Mouse (Mus musculus) MEL (cell line): ENCODE measurements around the gene Cmtm6. TPM values are rescaled to one million over a fixed set of nuclear protein-coding genes. Genes with fewer than 3 reads are reported as not detected.

Source experiments
- DNase-seq: peaks from one replicate; pipeline ENCODE4 v3.0.0; 2011; ENCODE audit warnings: low read depth, low spot score
- H3K27ac ChIP-seq: 2 replicates; pipeline ENCODE4 v1.5.1; 2012; ENCODE audit warnings: low read depth, mild to moderate bottlenecking, control low read depth, low read length, moderate library complexity; ENCODE audit not compliant: control insufficient read depth
- H3K27me3 ChIP-seq, 2 experiments: fragments of 150-350 bp in 1 of 2; sonication (generic) in 1 of 2; 2 replicates each; pipeline ENCODE4 v1.6.1; 2012; ENCODE audit warnings: low read length in 2 of 2, mild to moderate bottlenecking in 2 of 2, improper control_type of control experiment in 1 of 2, moderate library complexity in 1 of 2; ENCODE audit not compliant: insufficient read depth in 2 of 2, control insufficient read depth in 1 of 2
- H3K36me3 ChIP-seq, 2 experiments: 2 replicates each; pipeline ENCODE4 v1.6.1; 2012 to 2014; ENCODE audit warnings: low read length in 2 of 2, improper control_type of control experiment in 1 of 2, inconsistent platforms in 1 of 2, mild to moderate bottlenecking in 1 of 2; ENCODE audit not compliant: insufficient read depth in 2 of 2, control insufficient read depth in 1 of 2
- H3K4me1 ChIP-seq, 2 experiments: fragments of 150-350 bp in 1 of 2; sonication (generic) in 1 of 2; 2 replicates each; pipeline ENCODE4 v1.6.1; 2012; ENCODE audit warnings: low read length in 2 of 2, improper control_type of control experiment in 1 of 2, mild to moderate bottlenecking in 1 of 2; ENCODE audit not compliant: insufficient read depth in 2 of 2, control insufficient read depth in 1 of 2
- H3K4me3 ChIP-seq, 2 experiments: fragments of 150-350 bp in 1 of 2; sonication (generic) in 1 of 2; 2 replicates each; pipeline ENCODE4 v1.5.1; 2012; ENCODE audit warnings: low read depth in 2 of 2, low read length in 2 of 2, mild to moderate bottlenecking in 2 of 2, moderate library complexity in 2 of 2, control low read depth in 1 of 2, improper control_type of control experiment in 1 of 2; ENCODE audit not compliant: control insufficient read depth in 1 of 2, insufficient read depth in 1 of 2
- H3K79me2 ChIP-seq: 2 replicates; pipeline ENCODE4 v1.6.1; 2012; ENCODE audit warnings: mild to moderate bottlenecking, low read length, moderate library complexity; ENCODE audit not compliant: control insufficient read depth, poor library complexity, insufficient read depth
- H3K9ac ChIP-seq: 2 replicates; pipeline ENCODE4 v1.6.1; 2012; ENCODE audit warnings: low read depth, mild to moderate bottlenecking, control low read depth, low read length, moderate library complexity; ENCODE audit not compliant: control insufficient read depth, poor library complexity, severe bottlenecking
- H3K9me3 ChIP-seq: fragments of 150-350 bp; sonication (generic); replicated peaks from 2 replicates; pipeline ENCODE4 v1.6.1; 2012; ENCODE audit warnings: mild to moderate bottlenecking, low read length, improper control_type of control experiment, moderate library complexity; ENCODE audit not compliant: insufficient read depth
- BHLHE40 ChIP-seq: IDR thresholded peaks from 2 replicates; pipeline ENCODE4 v1.6.1; 2012; ENCODE audit warnings: low read depth, mild to moderate bottlenecking, inconsistent platforms, low read length, improper control_type of control experiment, borderline replicate concordance
- CHD2 ChIP-seq: IDR thresholded peaks from 2 replicates; pipeline ENCODE4 v1.6.1; 2011; ENCODE audit warnings: low read length, improper control_type of control experiment
- CTCF ChIP-seq, 3 experiments: IDR thresholded peaks in 2 of 3; conservative IDR thresholded peaks in 1 of 3; 2 replicates each; pipeline ENCODE4 v1.5.1; 2011 to 2012; ENCODE audit warnings: low read length in 3 of 3, low read depth in 2 of 3, mild to moderate bottlenecking in 2 of 3, improper control_type of control experiment in 1 of 3, inconsistent platforms in 1 of 3, mixed read lengths in 1 of 3, moderate library complexity in 1 of 3; ENCODE audit not compliant: control insufficient read depth in 1 of 3, insufficient read depth in 1 of 3, poor library complexity in 1 of 3, severe bottlenecking in 1 of 3
- E2F4 ChIP-seq: IDR thresholded peaks from 2 replicates; pipeline ENCODE4 v1.6.1; 2011; ENCODE audit warnings: low read depth, low read length, improper control_type of control experiment, borderline replicate concordance
- ELF1 ChIP-seq: IDR thresholded peaks from 2 replicates; pipeline ENCODE4 v1.6.1; 2014; ENCODE audit warnings: low read depth, mild to moderate bottlenecking, inconsistent platforms, low read length, improper control_type of control experiment, moderate library complexity
- EP300 ChIP-seq, 2 experiments: IDR thresholded peaks; 2 replicates each; pipeline ENCODE4 v1.6.1; 2011; ENCODE audit warnings: improper control_type of control experiment in 2 of 2, low read length in 2 of 2, low read depth in 1 of 2, mild to moderate bottlenecking in 1 of 2
- HCFC1 ChIP-seq: IDR thresholded peaks from 2 replicates; pipeline ENCODE4 v1.6.1; 2012; ENCODE audit warnings: low read depth, mild to moderate bottlenecking, inconsistent platforms, low read length, improper control_type of control experiment, moderate library complexity
- MAX ChIP-seq: IDR thresholded peaks from 2 replicates; pipeline ENCODE4 v1.6.1; 2011; ENCODE audit warnings: low read length, improper control_type of control experiment
- MEF2A ChIP-seq: IDR thresholded peaks from 2 replicates; pipeline ENCODE4 v1.6.1; 2014; ENCODE audit warnings: low read depth, mild to moderate bottlenecking, inconsistent platforms, low read length, improper control_type of control experiment; ENCODE audit not compliant: poor library complexity, insufficient replicate concordance, severe bottlenecking; ENCODE audit errors: extremely low read depth
- MXI1 ChIP-seq: IDR thresholded peaks from 2 replicates; pipeline ENCODE4 v1.6.1; 2011; ENCODE audit warnings: mild to moderate bottlenecking, low read depth, low read length, improper control_type of control experiment
- MYC ChIP-seq: IDR thresholded peaks from 2 replicates; pipeline ENCODE4 v1.6.1; 2011; ENCODE audit warnings: low read depth, mild to moderate bottlenecking, low read length, improper control_type of control experiment, moderate library complexity
- NELFE ChIP-seq: IDR thresholded peaks from 2 replicates; pipeline ENCODE4 v1.6.1; 2011; ENCODE audit warnings: low read depth, low read length, improper control_type of control experiment
- NRF1 ChIP-seq: IDR thresholded peaks from 2 replicates; pipeline ENCODE4 v1.6.1; 2014; ENCODE audit warnings: low read depth, mild to moderate bottlenecking, inconsistent platforms, low read length, improper control_type of control experiment, moderate library complexity; ENCODE audit not compliant: poor library complexity, insufficient read depth, severe bottlenecking
- POLR2A ChIP-seq, 2 experiments: IDR thresholded peaks; 2 replicates each; pipeline ENCODE4 v1.6.1; 2011 to 2012; ENCODE audit warnings: low read length in 2 of 2, mild to moderate bottlenecking in 2 of 2, control low read depth in 1 of 2, improper control_type of control experiment in 1 of 2, low read depth in 1 of 2, moderate library complexity in 1 of 2; ENCODE audit not compliant: control insufficient read depth in 1 of 2, insufficient read depth in 1 of 2, poor library complexity in 1 of 2
- RAD21 ChIP-seq: IDR thresholded peaks from 2 replicates; pipeline ENCODE4 v1.6.1; 2011; ENCODE audit warnings: mild to moderate bottlenecking, low read depth, low read length, improper control_type of control experiment
- SMC3 ChIP-seq: IDR thresholded peaks from 2 replicates; pipeline ENCODE4 v1.6.1; 2011; ENCODE audit warnings: low read depth, low read length, improper control_type of control experiment
- UBTF ChIP-seq: IDR thresholded peaks from 2 replicates; pipeline ENCODE4 v1.6.1; 2012; ENCODE audit warnings: low read depth, mild to moderate bottlenecking, inconsistent platforms, low read length, improper control_type of control experiment, moderate library complexity, borderline replicate concordance; ENCODE audit not compliant: insufficient read depth
- USF2 ChIP-seq, 2 experiments: IDR thresholded peaks; 2 replicates each; pipeline ENCODE4 v1.6.1; 2011 to 2012; ENCODE audit warnings: improper control_type of control experiment in 2 of 2, low read length in 2 of 2, borderline replicate concordance in 1 of 2, inconsistent platforms in 1 of 2, low read depth in 1 of 2, mild to moderate bottlenecking in 1 of 2; ENCODE audit not compliant: insufficient read depth in 1 of 2
- ZC3H11A ChIP-seq: IDR thresholded peaks from 2 replicates; pipeline ENCODE4 v1.6.1; 2012; ENCODE audit warnings: low read depth, mild to moderate bottlenecking, inconsistent platforms, low read length, improper control_type of control experiment
- polyA plus RNA-seq, 2 experiments: library from polyadenylated mRNA; stranded (reverse) in 1 of 2; unstranded in 1 of 2; fragments of >175 nt in 1 of 2; fragments of >200 nt in 1 of 2; gene quantifications; 2 replicates each; pipeline versions ENCODE4 v1.2.1 to v1.2.4; 2012; ENCODE audit warnings: low replicate concordance in 2 of 2, low read depth in 1 of 2; ENCODE audit not compliant: insufficient read length in 2 of 2, insufficient read depth in 1 of 2, missing spikeins in 1 of 2
- total RNA-seq: library from RNA; depleted of rRNA; stranded (reverse); fragments of 300-350 nt; gene quantifications from 2 replicates; pipeline ENCODE4 v1.2.3, GENCODE M21; 2012

Cmtm6 gene
- total and polyA plus RNA-seq, 3 experiments: 17.6 to 21.7 TPM; not detected in 1

DNA sequence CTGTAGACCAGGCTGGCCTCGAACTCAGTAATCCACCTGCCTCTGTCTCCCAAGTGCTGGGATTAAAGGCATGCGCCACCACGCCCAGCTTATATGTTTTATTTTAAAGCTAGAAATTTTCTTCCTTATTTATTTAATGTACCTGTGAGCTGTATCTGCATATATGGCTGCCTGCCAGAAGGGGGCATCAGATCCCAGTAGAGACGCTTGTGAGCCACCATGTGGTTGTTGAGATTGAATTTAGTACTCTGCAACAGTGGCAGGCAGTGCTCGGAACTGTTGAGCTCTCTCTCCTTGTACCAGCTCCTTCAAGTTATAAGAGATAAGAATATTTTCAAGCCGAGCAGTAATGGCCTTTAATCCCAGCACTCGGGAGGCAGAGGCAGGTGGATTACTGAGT is 20.6 kb upstream of the Cmtm6 start:
- peak; percentile 67 for DNase-seq
- Histone ChIP-seq H3K9ac (no peak overlapping the region), H3K4me1 (peaks cover 0 to 3% of the 10 kb centered on the region in 2 experiments; a peak in 1 of 4 replicates), H3K27me3 (no peaks in the 10 kb centered on the region), H3K4me3 (no peak overlapping the region), H3K27ac (no peak overlapping the region), H3K9me3 (no peaks in the 10 kb centered on the region), H3K79me2 (no peaks in the 10 kb centered on the region), H3K36me3 (peaks cover 3 to 23% of the 10 kb centered on the region in 2 experiments; a peak in 3 of 4 replicates)
- peak; percentile 18; the same call in 1 of the 2 replicates for TF ChIP-seq MXI1
- TF ChIP-seq UBTF: no peak
- TF ChIP-seq CHD2: no peak
- no peak for TF ChIP-seq EP300 (IDR thresholded peaks at IDR 0.05; ENCODE audit: low read depth in 1 of 2, low read length in 2 of 2)
- TF ChIP-seq SMC3: peak; percentile 50
- TF ChIP-seq CTCF (IDR thresholded peaks at IDR 0.05 in 2 of 3, conservative IDR thresholded peaks at IDR 0.05 in 1 of 3; ENCODE audit: control insufficient read depth in 1 of 3, insufficient read depth in 1 of 3, low read depth in 2 of 3, low read length in 3 of 3, poor library complexity in 1 of 3, severe bottlenecking in 1 of 3): peak; percentile 48 to 76 (median 60)
- peak; percentile 27 for TF ChIP-seq RAD21
- TF ChIP-seq NELFE: no peak
- TF ChIP-seq ZC3H11A: peak; percentile 5; the same call in 1 of the 2 replicates
- peak; percentile 66; the same call in 1 of the 2 replicates for TF ChIP-seq MYC

DNA sequence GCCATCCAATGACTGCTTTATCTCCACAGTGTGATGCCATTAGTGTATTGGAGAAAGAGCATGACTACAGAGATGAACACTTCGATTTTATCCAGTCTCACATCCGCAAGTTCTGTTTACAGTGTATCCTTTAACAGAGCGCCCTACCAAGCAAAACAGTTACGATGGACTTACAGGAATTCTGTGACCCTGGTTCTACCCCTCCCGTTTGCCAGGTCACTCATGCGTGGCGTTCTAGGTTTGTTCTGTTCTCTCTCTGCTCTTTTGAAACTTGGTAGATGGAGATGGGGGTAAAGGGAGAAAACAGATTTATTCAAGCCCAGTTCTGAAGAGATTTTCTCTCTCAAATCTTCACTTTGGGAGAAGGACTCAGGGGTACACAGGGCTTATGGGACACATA is 17.4 kb upstream of the Cmtm6 start:
- H3K4me3 ChIP-seq: no peak overlapping the region
- H3K4me1 ChIP-seq: no peaks in the 10 kb centered on the region
- H3K27ac ChIP-seq: no peak overlapping the region
- no peak for DNase-seq
- H3K79me2 ChIP-seq: no peaks in the 10 kb centered on the region
- no peak overlapping the region for H3K9ac ChIP-seq
- H3K27me3 ChIP-seq: no peaks in the 10 kb centered on the region
- H3K36me3 ChIP-seq: peaks cover 0 to 20% of the 10 kb centered on the region in 2 experiments; a peak in 2 of 4 replicates
- no peaks in the 10 kb centered on the region for H3K9me3 ChIP-seq
- TF ChIP-seq MAX (no peak), MEF2A (no peak), USF2 (IDR thresholded peaks at IDR 0.05; ENCODE audit: borderline replicate concordance in 1 of 2, insufficient read depth in 1 of 2, low read depth in 1 of 2, low read length in 2 of 2) (no peak), BHLHE40 (no peak), POLR2A (IDR thresholded peaks at IDR 0.05; ENCODE audit: control insufficient read depth in 1 of 2, insufficient read depth in 1 of 2, low read depth in 1 of 2, low read length in 2 of 2, poor library complexity in 1 of 2) (no peak), NRF1 (no peak), ELF1 (no peak), HCFC1 (no peak), E2F4 (no peak)
